Mouse (Mus musculus) c-Kit-positive CD71-positive TER-119-positive erythroid progenitor cells, embryonic 14.5 days (primary cell): ENCODE measurements around the gene Chmp3.

Experiments
- DNase-seq: peaks from one replicate; pipeline ENCODE4 v3.0.0-alpha.2; 2013; ENCODE audit warnings: low spot score

Gene Chmp3

DNA sequence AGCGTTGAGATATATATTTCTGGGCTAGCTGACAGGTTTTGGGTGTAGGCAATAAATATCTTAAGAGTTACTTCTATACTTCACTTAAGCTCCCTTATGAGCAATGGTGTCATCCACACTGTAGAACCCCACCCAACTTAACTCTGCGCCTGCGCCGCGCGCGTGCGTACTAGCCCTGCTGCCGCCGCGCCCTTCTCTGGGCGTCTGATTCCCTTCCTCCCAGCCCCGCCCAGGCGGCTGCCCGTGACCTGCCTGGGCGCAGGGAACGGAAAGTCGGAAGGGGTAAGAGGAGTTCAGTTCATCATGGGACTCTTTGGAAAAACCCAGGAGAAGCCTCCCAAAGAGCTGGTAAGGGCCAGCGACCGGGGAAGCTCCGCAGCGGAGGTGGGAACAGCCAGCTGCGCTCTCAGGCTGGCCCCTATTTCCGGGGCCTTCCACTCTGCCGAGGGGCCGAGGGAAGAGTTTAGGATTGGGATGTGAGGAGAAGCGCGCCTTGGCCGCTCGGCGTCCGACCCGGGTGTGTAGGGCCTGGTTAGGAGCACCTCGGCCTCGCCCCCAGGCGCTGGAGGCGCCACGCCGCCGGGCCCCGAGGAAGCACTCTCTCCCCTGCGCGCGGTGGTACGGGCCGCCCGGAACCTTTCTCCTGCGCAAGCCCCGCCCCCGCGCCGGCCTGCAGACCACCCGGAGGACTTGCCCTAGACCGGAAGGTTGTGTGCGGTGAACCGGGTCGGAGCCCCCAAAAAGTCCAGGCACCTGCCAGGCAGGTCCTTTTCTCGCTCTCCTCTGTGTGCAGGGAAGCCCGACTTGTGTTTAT, at the start of gene Chmp3:
TSS of gene Chmp3 (plus strand) at position 112 of the 814 bp plus-strand sequence.
- peak; percentile 93 for DNase-seq

- DNase-seq = peak; percentile 55
Observed at GRCm38 (mm10) chr6:71494341-71495020, 49.1 kb upstream of the Chmp3 start.

GRCm38 (mm10) chr6:71500575-71500974, 43.0 kb upstream of the Chmp3 start:
- no peak for DNase-seq

GRCm38 (mm10) chr6:71503001-71503400, 40.6 kb upstream of the Chmp3 start:
- DNase-seq = no peak

- DNase-seq = no peak
Observed at GRCm38 (mm10) chr6:71503670-71504069, 39.9 kb upstream of the Chmp3 start.

- no peak for DNase-seq
Observed at GRCm38 (mm10) chr6:71504091-71504490, 39.5 kb upstream of the Chmp3 start.

DNA sequence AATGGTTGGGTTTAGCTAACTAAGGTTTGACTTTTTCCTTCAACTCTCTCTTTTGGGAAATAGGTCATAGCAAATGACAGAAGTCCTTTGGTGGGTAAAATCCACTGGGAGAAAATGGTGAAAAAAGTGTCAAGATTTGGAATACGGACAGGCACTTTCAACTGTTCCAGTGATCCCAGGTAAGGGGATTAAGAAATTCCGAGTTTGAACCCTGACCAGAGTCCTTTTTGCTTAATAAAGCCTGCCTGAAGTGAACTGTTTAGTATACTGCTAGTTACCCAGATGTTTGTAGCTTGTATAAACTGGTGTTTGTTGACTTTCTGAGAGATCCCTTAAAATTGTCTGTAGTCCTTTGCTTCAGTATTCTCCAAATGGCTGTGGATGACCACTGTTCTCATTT, 37.9 kb upstream of the Chmp3 start:
- no peak for DNase-seq

DNA sequence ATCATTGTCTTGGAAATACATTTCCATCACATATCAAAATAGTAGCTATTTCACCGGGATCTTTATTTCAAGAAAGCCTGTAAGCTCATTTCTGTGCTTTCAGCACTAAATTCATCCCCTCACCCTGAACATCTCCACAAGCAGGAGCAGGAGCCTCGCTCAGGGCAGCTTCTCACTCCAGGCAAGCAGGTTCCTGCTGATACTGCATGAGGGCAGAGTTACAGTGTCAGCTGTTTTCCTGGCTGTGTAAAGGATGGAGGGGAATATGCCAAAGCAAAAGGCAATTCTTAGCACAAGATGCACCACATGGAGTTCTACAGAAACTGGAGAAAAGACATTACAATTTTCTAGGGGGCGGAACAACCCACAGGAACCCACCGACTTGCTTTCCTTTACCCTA, 24.1 kb upstream of the Chmp3 start:
- no peak for DNase-seq

DNA sequence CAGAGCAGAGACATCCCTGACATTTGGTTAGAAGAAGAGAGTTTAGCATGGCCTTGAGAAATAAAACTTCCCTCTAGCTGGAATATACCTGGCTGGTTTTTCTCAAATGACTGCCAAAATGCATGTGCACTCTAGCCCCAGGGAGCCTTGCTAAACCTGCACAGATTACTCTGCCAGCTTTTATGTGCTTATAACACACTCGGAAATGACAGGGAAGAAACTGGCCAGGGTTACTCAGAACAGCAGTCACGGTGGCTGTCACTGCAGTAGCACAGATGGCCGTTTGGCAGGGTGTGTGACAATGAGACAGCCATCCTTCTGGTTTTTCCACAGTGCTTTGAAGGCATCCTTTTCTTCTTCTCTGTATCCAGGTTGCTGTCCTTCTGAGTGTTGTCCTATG, 18.0 kb upstream of the Chmp3 start:
- DNase-seq = no peak

GRCm38 (mm10) chr6:71527056-71527455, 16.5 kb upstream of the Chmp3 start:
- DNase-seq = no peak

DNA sequence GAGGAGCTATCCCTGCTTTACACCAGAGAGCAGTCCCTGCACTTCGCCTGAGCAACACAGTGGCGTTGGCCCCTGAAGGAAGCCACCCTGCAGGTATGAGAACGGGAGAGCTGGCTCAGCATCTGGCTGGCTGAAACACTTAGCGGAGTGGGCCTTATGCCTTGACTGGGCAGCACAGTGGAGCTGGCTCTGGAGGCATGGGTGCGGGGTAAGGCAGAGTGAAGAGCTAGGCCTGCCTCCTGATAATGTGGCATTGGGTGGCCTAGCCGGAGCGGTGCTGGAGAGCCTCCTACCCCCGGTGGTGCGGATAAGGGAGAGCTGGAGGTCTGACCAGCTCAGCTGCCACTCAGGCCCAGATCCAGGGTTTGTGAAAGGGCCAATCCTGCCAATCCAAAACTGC, 15.8 kb upstream of the Chmp3 start:
- no peak for DNase-seq

DNA sequence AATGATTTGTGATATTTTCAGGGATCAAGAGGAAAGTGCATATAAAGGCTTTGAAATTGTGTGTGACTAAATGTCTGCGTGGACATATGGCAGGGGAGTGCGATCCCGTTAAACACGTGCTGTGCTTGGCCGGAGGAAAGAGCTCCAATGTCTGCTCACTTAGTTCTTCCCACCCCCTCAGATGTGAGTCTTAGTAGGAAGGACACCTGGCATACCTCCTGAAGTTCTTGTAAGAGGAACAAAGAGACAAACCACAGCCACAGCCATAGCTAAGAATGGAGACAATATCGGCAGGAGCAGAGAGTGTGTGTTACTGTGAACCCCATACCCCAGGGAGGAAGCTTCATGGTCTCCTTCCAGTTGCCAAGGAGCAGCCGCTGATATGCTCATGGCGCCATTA, 13.4 kb upstream of the Chmp3 start:
- DNase-seq = no peak

GRCm38 (mm10) chr6:71537286-71537685, 6.3 kb upstream of the Chmp3 start:
- no peak for DNase-seq

DNA sequence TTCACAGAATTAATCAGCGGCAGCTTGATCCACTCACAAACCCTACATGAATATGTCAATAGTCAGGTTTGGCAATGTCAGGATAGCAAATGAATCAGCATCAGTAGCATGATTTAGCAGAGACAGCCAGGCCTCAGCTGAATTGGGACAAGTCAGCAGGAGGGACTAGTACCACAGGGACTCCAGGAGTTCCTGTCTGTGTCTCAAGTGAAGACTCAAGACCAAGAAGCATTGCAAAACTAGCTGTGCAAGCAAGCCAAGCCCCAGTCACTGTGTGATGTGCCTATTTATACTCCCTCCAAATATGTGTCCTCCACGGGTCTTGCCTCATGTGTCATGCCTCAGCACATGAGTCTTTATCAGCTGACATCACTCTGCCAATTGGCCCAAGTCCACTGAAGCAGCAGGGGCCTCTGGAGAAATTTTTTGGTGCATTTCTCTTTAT, 11.9 kb downstream of the Chmp3 start:
- DNase-seq = no peak

- no peak for DNase-seq
Observed at GRCm38 (mm10) chr6:71556826-71557225, 13.2 kb downstream of the Chmp3 start.

DNA sequence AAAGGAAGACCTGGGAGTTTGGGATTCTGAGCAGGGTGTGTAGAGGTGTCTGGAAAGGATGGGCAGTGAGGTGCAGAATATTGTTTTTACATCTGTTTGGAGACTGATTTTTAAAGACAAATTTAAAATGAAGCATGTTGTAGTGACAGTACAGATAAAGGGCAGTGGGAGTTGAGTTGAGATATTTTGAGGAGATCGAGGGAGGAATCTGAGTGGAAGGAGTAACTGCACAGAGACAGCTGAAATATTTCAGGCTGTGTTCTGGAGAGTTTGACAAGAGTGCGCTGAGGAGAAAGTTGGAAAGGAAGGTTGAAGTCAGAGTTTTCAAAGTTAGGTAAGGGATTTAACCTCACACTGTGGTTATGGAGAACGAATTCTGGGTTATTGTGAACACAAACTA, 25.0 kb downstream of the Chmp3 start:
- no peak for DNase-seq

DNA sequence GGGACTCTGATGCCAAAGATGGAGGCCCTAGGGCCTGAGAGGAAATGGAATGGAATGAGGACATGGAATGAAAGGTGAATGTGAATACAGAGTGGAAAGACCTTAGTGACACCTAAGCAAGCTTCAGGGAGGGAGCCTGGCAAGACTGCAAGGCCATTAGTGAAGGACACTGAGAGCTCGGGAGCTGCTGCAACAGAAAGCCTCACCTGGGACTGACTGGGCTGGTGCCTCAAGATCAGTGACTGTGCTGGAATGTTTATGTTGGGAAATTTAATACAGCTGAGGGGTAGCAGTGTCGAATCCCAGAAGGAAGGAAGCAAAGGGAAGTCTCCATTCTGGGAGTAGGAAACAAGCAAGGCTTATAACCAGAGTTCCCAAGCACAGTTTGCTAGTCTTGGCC, 25.4 kb downstream of the Chmp3 start:
- no peak for DNase-seq

- no peak for DNase-seq
Observed at GRCm38 (mm10) chr6:71575359-71575758, 31.8 kb downstream of the Chmp3 start.

DNA sequence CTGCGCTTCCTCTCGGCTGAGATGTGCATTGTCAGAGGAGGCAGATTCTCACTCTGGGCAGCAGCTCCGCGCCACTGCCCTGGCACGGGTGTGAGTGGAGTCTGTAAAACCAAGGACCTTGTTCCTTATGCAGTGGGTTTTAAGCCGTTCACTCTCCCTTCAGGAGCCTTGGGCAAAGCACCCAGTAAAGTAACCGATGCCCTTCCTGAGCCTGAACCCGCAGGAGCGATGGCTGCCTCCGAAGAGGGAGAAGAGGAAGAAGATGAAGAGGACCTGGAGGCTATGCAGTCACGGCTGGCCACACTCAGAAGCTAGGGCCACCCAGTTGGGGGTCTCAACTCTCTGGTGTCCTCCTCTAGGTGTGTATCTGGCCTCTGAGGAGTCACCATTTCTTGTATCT, 35.9 kb downstream of the Chmp3 start:
- no peak for DNase-seq

- DNase-seq = no peak
Observed at GRCm38 (mm10) chr6:71583198-71583597, 39.6 kb downstream of the Chmp3 start.

DNA sequence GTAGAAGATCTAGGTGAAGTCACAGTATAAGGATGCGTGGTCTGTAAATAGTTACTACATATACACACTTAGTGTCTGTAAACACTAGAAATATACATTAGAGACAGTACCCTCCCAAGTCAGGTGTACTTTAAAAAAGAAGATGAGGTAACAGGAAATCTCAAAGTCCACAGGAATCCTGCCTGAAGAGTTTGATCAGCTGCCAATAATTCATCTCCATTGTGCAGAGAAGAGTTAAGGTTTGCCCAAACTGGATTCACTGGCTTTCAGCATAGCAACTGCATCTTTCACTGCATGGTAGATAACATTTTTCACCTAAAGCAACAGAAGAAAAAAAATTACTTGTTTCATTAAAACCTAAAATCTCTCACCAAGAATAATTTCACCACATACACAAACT, 45.8 kb downstream of the Chmp3 start:
- DNase-seq = no peak

GRCm38 (mm10) chr6:71590154-71590553, 46.6 kb downstream of the Chmp3 start:
- no peak for DNase-seq

- no peak for DNase-seq
Observed at GRCm38 (mm10) chr6:71607756-71608155, 64.2 kb downstream of the Chmp3 start.

DNA sequence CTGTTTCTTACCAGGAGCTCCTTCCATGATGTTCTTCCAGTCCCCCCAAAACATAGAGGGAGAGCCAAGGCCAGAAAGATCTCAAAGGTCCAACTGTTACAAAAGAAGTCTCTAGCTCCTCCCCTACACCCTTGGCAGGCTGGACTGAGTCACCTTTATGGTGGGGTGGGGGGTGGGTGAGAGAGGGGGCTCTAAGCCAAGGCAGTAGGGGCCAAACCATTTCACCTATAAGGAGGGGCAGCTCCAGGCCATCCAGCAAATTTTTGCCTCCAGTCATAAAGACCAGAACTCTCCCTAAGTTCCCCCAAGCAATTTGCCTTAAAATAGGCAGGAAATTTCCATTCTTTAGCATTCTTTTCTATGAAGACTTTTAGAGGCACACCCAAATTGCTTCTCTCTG, 65.4 kb downstream of the Chmp3 start:
- DNase-seq = no peak
